Mouse (Mus musculus): ENCODE measurements around the gene Odf2. TPM values are rescaled to one million over a fixed set of nuclear protein-coding genes. Genes with fewer than 3 reads are reported as not detected.

Gene Odf2
- total RNA-seq (2017), result 82.9 and 92.5 TPM in 2 replicates

- ATAC-seq (replicated peaks in 1 of 2; ENCODE audit: insufficient read depth in 1 of 2, low FRiP score in 2 of 2, low TSS enrichment in 1 of 2, low read depth in 1 of 2, poor library complexity in 2 of 2, severe bottlenecking in 2 of 2), result peak; percentile 90 to 92
Measured at GRCm38 (mm10) chr2:29889066-29889944, at the start of gene Odf2. Gene Odf2 (plus strand): TSS chr2:29889221.

GRCm38 (mm10) chr2:29839460-29839859 lies 49.6 kb upstream of the Odf2 start:
- ATAC-seq (replicated peaks in 1 of 2; ENCODE audit: insufficient read depth in 1 of 2, low FRiP score in 2 of 2, low TSS enrichment in 1 of 2, low read depth in 1 of 2, poor library complexity in 2 of 2, severe bottlenecking in 2 of 2), result no peak

DNA sequence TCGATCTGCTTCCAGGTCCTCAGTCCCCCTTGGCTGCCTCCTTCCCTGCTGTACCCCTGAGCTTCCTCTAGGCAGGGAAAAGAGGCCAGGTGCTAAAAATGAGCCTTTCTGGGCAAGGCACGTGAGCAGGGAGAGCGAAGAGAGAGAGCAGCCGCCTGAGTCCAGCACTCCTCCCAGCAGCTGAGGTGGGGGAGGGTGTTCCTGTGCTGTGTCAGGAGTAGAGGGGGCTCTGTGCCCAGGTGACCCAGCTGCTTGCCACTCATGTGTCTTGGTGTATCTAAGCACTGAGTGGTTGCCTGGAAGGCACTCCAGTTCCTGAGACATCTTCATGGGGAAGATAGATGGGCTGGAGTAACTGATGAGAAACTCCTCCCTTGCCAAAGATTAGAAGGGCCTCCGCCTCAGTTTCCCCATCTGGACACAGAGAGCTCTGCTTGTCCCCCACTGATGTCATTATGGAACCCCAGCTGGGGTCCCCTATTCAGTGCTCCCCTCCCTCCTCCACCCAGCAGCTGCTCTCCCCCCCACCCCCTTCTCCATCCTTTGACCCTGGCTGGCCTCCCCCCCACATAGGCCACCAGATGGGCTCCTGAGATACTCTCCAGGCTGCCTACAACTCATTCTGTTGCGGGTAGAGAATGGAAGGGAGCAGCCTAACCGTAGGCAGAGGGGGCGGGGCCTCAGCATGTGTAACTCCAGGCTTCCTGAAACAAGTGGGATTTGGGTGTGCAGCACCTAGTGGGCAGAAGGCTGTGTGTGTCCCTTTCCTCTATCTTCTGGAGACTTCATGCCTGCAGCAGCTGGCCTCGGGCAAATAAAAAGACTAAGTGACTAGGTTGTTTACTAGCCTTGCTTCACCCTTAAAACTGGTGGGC lies 45.6 kb upstream of the Odf2 start:
- ATAC-seq (replicated peaks in 1 of 2; ENCODE audit: insufficient read depth in 1 of 2, low FRiP score in 2 of 2, low TSS enrichment in 1 of 2, low read depth in 1 of 2, poor library complexity in 2 of 2, severe bottlenecking in 2 of 2), result no peak

DNA sequence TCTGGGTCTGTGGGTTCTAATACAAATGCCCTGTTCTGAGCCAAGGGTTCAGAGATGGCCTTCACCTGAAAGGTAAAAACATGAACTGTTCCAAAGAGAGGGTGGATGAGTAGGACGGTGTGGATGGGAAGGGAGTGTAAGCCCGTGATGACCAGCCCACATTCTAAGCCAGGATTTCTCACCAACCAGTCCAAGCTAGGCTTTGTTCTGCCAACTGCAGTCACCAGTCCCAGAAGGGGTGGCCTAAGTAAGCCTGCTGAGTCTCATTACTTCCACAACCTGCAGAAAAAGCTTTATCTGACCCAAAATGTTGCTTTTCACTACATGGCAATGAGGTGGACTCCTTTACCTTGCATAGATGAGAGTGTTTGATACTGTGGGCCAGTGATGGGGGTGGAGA lies 44.9 kb upstream of the Odf2 start:
- no peak for ATAC-seq (replicated peaks in 1 of 2; ENCODE audit: insufficient read depth in 1 of 2, low FRiP score in 2 of 2, low TSS enrichment in 1 of 2, low read depth in 1 of 2, poor library complexity in 2 of 2, severe bottlenecking in 2 of 2)

DNA sequence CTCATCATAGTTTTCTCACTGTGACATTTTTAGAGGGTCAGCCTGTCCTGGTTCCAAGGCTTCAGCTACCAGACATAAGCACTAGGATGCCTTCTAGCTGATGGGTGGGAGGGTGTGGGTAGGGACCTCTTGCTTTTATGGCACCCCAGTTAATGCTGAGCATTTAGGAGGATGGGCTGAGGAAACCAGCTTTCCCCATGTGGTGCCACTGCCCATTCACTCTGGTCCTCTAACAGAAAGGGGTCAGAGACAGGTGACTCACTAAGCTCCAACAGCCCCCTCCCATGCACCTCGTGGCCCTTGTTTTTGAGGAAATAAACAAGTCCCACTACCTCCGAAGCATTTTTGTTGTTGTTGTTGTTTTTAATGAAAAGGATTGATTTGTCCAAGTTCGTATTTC lies 44.4 kb upstream of the Odf2 start:
- ATAC-seq (replicated peaks in 1 of 2; ENCODE audit: insufficient read depth in 1 of 2, low FRiP score in 2 of 2, low TSS enrichment in 1 of 2, low read depth in 1 of 2, poor library complexity in 2 of 2, severe bottlenecking in 2 of 2), result no peak

DNA sequence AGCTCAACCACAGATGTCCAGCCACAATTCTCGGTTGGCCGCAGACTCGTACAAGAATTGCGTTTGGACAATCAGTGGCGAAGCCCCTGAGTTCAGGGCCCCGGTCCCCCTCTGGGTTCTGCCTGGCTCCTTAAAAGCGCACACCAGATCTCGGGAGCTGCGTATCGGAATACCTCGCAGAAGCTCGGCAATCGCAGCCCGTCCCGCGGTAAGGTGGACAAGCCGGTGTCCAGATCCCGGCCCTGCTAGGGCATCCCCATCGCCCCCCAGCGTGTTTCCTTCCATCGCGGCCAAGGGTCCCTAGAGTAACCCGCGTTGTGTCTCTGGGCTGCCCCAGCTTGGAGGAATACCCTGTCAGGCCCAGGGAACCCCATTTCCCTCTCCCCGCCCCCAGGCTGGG lies 43.4 kb upstream of the Odf2 start:
- ATAC-seq (replicated peaks in 1 of 2; ENCODE audit: insufficient read depth in 1 of 2, low FRiP score in 2 of 2, low TSS enrichment in 1 of 2, low read depth in 1 of 2, poor library complexity in 2 of 2, severe bottlenecking in 2 of 2), result no peak

DNA sequence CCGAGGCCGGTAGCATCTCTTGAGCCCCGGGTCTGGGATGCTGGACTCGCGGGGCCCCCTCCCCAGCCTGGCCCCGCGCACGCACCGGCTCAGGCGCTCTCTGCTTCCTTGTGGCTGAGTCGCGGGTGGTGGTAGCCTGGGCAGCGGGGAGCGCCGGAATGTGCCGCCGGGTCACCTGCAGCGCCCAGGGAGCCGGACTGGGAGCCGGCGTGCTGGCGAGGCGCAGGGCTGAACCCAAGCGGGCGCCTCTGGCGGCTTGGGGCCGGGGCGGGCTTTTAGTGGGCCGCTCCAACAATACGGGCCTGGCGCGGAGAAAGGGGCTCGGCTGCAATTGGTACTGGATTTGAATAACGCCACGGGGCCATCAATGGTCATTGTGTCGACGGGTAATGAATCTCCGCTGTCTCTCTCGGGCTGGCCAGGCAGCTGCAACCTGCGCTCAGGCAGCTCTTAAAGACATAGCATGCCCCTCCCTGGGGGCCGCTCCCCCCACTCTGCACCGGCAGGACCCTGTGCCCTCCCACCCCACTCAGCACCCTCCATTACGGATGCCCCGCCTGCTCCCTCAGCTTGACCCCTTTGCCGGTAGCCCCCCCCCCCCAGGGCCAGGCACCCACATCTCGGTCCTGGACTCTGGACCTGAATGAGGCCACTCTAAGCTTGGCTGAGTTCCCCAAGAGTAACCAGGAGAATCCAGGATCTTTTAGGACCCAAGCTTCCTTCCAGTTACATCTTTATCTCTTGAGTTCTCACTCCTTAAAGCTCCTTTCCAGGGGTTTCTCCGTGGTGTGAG lies 42.8 kb upstream of the Odf2 start:
- ATAC-seq (replicated peaks in 1 of 2; ENCODE audit: insufficient read depth in 1 of 2, low FRiP score in 2 of 2, low TSS enrichment in 1 of 2, low read depth in 1 of 2, poor library complexity in 2 of 2, severe bottlenecking in 2 of 2), result no peak

DNA sequence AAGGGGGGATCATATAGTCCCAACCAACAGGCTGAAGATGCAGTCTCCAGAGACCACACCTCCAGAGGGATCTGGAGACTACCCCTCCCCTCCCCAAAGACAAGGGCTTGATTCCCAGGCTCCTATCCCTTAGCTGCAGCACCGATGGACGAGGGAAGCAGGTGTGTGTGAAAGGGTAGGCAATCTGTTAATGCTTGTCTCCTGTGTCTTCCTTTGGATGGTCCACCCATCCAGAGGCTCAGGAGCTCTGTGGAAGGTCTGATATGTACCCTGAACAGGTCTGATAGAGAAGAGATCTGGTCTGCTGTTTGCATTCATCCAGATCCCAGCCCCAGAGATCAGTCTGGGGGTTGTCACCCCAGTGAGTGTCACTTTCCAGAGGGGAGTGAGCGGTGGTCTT lies 42.1 kb upstream of the Odf2 start:
- ATAC-seq (replicated peaks in 1 of 2; ENCODE audit: insufficient read depth in 1 of 2, low FRiP score in 2 of 2, low TSS enrichment in 1 of 2, low read depth in 1 of 2, poor library complexity in 2 of 2, severe bottlenecking in 2 of 2), result no peak

DNA sequence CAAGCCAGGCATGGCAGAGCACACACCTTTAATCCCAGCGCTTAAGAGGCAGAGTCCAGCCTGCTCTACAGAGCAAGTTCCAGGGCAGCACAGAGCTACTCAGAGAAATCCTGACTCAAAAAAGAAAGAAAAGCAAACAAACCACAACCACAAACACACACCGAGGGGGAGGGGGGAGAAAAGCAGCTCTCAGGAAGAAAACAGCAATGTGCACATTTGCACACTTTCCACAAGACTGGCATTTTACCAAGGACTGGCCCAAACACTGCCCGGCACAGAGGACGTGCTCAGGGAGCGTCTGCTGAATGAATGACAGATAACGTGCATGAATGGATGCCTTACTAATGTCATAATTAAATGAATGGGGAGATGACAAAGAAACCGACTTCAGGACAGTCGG lies 40.0 kb upstream of the Odf2 start:
- no peak for ATAC-seq (replicated peaks in 1 of 2; ENCODE audit: insufficient read depth in 1 of 2, low FRiP score in 2 of 2, low TSS enrichment in 1 of 2, low read depth in 1 of 2, poor library complexity in 2 of 2, severe bottlenecking in 2 of 2)

- no peak for ATAC-seq (replicated peaks in 1 of 2; ENCODE audit: insufficient read depth in 1 of 2, low FRiP score in 2 of 2, low TSS enrichment in 1 of 2, low read depth in 1 of 2, poor library complexity in 2 of 2, severe bottlenecking in 2 of 2)
Measured at GRCm38 (mm10) chr2:29849841-29850480, 39.1 kb upstream of the Odf2 start.

- no peak for ATAC-seq (replicated peaks in 1 of 2; ENCODE audit: insufficient read depth in 1 of 2, low FRiP score in 2 of 2, low TSS enrichment in 1 of 2, low read depth in 1 of 2, poor library complexity in 2 of 2, severe bottlenecking in 2 of 2)
Measured at GRCm38 (mm10) chr2:29852957-29853485, 36.0 kb upstream of the Odf2 start.

DNA sequence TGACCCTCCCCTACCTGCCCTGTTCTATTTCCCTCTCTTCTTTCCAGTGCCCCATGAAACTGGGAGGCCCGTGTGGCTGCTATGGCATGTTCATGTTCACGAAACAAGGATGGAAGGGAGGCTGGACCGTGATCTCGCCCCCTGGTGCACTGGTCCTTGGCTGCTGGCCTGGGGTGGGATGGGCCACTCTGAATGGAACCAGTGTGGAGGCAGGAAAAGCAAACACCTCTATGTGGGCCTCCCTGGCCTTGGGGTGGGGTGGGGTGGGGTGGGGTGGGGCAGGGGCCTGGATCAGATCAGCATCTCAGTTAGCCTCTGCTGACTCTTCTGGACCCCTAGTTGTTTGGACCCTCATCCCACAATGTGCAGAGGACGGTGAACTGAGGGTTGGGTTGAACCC lies 35.3 kb upstream of the Odf2 start:
- no peak for ATAC-seq (replicated peaks in 1 of 2; ENCODE audit: insufficient read depth in 1 of 2, low FRiP score in 2 of 2, low TSS enrichment in 1 of 2, low read depth in 1 of 2, poor library complexity in 2 of 2, severe bottlenecking in 2 of 2)

DNA sequence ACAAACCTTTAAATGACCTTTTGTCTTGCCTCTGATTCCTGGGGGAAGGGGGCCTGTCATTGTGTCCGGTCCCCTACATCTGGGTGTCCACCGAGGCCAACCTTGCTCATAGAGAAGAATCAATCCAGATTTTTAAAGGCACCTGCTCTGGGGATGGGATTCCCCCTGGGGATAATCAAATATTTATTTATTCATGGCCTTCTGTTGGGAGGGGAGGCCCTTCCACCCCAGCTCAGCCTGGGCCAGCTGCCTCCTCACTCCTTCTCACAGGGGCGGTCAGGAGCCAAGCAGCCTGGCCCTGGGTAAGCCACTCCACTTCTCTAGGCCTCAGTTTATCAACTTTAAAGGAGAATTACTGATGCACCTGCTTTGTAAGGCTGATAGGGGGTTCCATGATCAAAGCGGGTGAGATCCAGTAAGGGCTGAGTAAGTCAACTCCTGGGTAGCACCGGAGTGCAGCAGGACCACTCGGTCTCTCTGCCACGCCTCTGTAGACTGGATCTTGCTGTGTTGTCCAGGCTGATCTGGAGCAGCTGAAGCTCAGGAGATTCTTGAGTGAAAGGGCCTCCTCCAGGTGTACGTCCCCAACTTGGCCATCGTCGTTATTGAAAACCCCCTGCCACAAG lies 33.3 kb upstream of the Odf2 start:
- no peak for ATAC-seq (replicated peaks in 1 of 2; ENCODE audit: insufficient read depth in 1 of 2, low FRiP score in 2 of 2, low TSS enrichment in 1 of 2, low read depth in 1 of 2, poor library complexity in 2 of 2, severe bottlenecking in 2 of 2)

DNA sequence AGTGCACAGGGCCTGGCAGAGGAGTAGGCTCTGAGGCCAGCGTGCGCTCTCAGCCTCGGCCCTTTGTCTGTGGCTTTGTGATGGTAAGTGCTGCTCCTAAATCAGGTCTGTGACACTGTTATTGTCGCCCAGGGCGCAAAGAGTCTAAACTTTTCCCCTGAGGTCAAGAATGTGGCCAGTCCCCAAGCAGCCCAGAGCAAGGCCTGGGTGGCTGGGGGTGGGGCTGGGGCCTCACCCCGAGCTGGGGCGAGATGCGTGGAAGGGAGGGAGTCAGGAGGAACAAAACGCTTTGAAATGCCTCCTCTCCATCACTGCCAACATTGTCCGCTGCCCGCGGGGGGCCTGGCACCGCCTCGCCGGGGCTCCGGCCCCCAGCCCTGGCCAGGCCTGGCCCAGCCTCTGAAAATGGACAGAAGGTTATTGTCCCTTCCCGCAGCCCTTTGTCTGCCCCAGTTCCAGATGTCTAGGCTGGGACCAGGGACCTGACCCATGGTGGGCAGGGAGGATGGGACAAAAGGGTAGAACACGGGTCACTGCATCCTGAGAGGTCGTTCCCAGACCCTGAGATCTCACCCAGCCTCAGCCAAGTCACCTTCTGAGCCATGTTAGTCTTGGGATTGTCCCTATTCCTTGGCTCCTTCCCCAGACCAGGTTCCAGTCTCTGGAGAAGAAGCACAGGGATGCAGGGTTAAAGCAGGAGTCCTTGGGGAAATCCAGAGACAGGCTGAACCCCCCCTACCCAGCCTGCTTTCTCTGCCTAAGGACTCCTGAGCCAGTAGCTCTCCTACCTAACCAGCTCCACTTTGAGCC lies 32.4 kb upstream of the Odf2 start:
- ATAC-seq (replicated peaks in 1 of 2; ENCODE audit: insufficient read depth in 1 of 2, low FRiP score in 2 of 2, low TSS enrichment in 1 of 2, low read depth in 1 of 2, poor library complexity in 2 of 2, severe bottlenecking in 2 of 2), result no peak

DNA sequence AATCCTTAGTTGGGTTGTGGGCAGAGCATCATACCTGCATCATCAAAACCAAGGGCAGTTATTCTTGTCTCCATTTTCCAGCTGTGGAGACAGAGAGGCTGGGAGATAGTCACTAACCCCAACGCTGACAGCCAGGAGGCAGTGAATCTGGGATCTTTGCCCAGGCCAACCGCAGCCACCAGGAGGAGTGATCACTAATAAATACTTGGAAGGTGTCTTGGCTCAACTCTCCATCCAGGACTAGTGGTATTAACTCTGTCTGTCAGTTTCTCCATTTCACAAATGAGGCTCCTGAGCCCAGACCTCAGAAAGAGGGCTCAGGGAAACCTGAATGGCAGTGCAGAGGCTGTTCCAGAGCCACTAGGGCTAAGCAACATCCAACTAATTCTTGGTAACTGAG lies 31.7 kb upstream of the Odf2 start:
- no peak for ATAC-seq (replicated peaks in 1 of 2; ENCODE audit: insufficient read depth in 1 of 2, low FRiP score in 2 of 2, low TSS enrichment in 1 of 2, low read depth in 1 of 2, poor library complexity in 2 of 2, severe bottlenecking in 2 of 2)

DNA sequence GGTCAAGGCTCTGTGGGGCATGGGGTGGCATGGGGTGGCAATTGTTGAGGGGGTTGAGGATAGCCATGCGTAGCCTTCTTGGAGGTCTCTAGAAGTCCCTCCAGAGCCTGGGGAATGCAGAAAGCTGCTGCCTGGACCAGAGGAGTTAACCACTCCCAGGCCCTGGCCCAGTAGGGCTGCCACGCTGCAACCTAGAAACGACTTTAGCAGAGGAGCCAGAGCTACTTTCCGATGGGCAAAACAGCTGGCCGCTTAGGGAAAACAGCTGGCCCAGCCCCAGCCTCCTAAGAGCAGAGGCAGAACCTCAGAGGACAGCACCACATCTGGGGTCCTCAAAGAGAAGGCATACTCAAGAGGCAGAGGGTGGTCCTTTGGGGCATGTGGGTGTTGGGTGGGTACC lies 31.1 kb upstream of the Odf2 start:
- no peak for ATAC-seq (replicated peaks in 1 of 2; ENCODE audit: insufficient read depth in 1 of 2, low FRiP score in 2 of 2, low TSS enrichment in 1 of 2, low read depth in 1 of 2, poor library complexity in 2 of 2, severe bottlenecking in 2 of 2)
